Comparison of ENCODE assay signal across 12 mouse cellular contexts in genomic region chr3:93052826-93053474, GRCm38 (mm10). TPM values are rescaled to one million over a fixed set of nuclear protein-coding genes. Genes with fewer than 3 reads are reported as not detected.
DNase-seq lines count a peak whose midpoint lies in the region; ATAC-seq and TF ChIP-seq lines count a peak whose summit lies in the region.
"Had no signal": no experiment of that assay in that cellular context is flagged by ENCODE, and none has a peak within 500 bp of the region (broad histone marks: within the 10 kb centered on the region; RNA-seq: fewer than 3 reads in every experiment).

No protein-coding gene starts in this region.

- no peak for TF ChIP-seq EP300 in liver, postnatal 0 days (IDR thresholded peaks at IDR 0.05; ENCODE audit: low read depth)

- TF ChIP-seq CTCF in liver, postnatal 0 days (IDR thresholded peaks at IDR 0.05; ENCODE audit: low read depth), result peak; percentile 38

- no peak for ATAC-seq in forebrain, embryonic 13.5 days
- no peak for ATAC-seq in liver, embryonic 11.5 days (replicated peaks; ENCODE audit: low FRiP score)
- ATAC-seq in liver, postnatal 0 days, result no peak
- no peak for ATAC-seq in megakaryocyte, adult 5-6 weeks (ENCODE audit: poor library complexity, severe bottlenecking)

- no peak overlapping the region for H3K4me2 ChIP-seq in forebrain, embryonic 13.5 days
- no peak overlapping the region for H3K4me2 ChIP-seq in liver, embryonic 11.5 days
- H3K4me2 ChIP-seq in liver, postnatal 0 days (ENCODE audit: low read depth, low read length), result no peak overlapping the region
- H3K4me2 ChIP-seq: liver, embryonic 15.5 days had no signal

- peak; percentile 30 for DNase-seq in forebrain, embryonic 10.5 days (ENCODE audit: extremely low spot score, low spot score)
- peak; percentile 18 for DNase-seq in liver
- no peak for DNase-seq in liver, embryonic 11.5 days (ENCODE audit: low spot score)
- DNase-seq in R1 (ENCODE audit: low read depth, low spot score), result peak; percentile 77
- peak; percentile 23 for DNase-seq in liver, postnatal 0 days
- no peak for DNase-seq in spleen, postnatal 14 days (ENCODE audit: low spot score in 2 of 2)

- H3K4me3 ChIP-seq in forebrain, embryonic 10.5 days, result no peak overlapping the region
- H3K4me3 ChIP-seq in forebrain, embryonic 13.5 days, result no peak overlapping the region
- no peak overlapping the region for H3K4me3 ChIP-seq in liver, embryonic 11.5 days (ENCODE audit: low read depth, low read length)
- no peak overlapping the region for H3K4me3 ChIP-seq in liver, postnatal 0 days (ENCODE audit: low read depth, low read length)
- H3K4me3 ChIP-seq: liver, embryonic 15.5 days had no signal

- H3K36me3 ChIP-seq in forebrain, embryonic 10.5 days (replicated peaks), result no peaks in the 10 kb centered on the region
- H3K36me3 ChIP-seq in forebrain, embryonic 13.5 days (ENCODE audit: poor library complexity, severe bottlenecking), result no peaks in the 10 kb centered on the region
- no peaks in the 10 kb centered on the region for H3K36me3 ChIP-seq in liver, embryonic 11.5 days (ENCODE audit: control insufficient read depth, insufficient read depth, low read length)
- H3K36me3 ChIP-seq in liver, postnatal 0 days (replicated peaks; ENCODE audit: insufficient read depth, low read length), result no peaks in the 10 kb centered on the region
- H3K36me3 ChIP-seq: G1E; liver, embryonic 15.5 days had no signal

- WGBS in forebrain, embryonic 10.5 days, result 55% methylated on average over 10 of the region's 10 CpGs
- 59% methylated on average over 10 of the region's 10 CpGs for WGBS in forebrain, embryonic 13.5 days
- WGBS in liver, embryonic 11.5 days, result 42% methylated on average over 10 of the region's 10 CpGs
- 54% methylated on average over 10 of the region's 10 CpGs for WGBS in liver, postnatal 0 days (ENCODE audit: insufficient replicate concordance)

- no peaks in the 10 kb centered on the region for H3K9me3 ChIP-seq in forebrain, embryonic 10.5 days
- no peaks in the 10 kb centered on the region for H3K9me3 ChIP-seq in forebrain, embryonic 13.5 days (replicated peaks)
- no peaks in the 10 kb centered on the region for H3K9me3 ChIP-seq in liver, embryonic 11.5 days (ENCODE audit: control insufficient read depth, low read length)
- no peaks in the 10 kb centered on the region for H3K9me3 ChIP-seq in liver, postnatal 0 days (ENCODE audit: low read length)
- H3K9me3 ChIP-seq: liver, embryonic 15.5 days had no signal

- H3K27ac ChIP-seq in forebrain, embryonic 10.5 days, result no peak overlapping the region
- no peak overlapping the region for H3K27ac ChIP-seq in forebrain, embryonic 13.5 days
- H3K27ac ChIP-seq in liver, embryonic 11.5 days (ENCODE audit: low read depth, low read length), result no peak overlapping the region
- no peak overlapping the region for H3K27ac ChIP-seq in liver, postnatal 0 days (ENCODE audit: low read depth)
- H3K27ac ChIP-seq: liver, embryonic 15.5 days had no signal

- H3K9ac ChIP-seq in forebrain, embryonic 13.5 days, result no peak overlapping the region
- no peak overlapping the region for H3K9ac ChIP-seq in liver, embryonic 11.5 days (ENCODE audit: low read depth, low read length)
- H3K9ac ChIP-seq in liver, postnatal 0 days (replicated peaks), result no peak overlapping the region
- H3K9ac ChIP-seq: liver, embryonic 15.5 days had no signal

- no peaks in the 10 kb centered on the region for H3K27me3 ChIP-seq in forebrain, embryonic 10.5 days (ENCODE audit: poor library complexity, severe bottlenecking)
- H3K27me3 ChIP-seq in forebrain, embryonic 13.5 days, result no peaks in the 10 kb centered on the region
- H3K27me3 ChIP-seq in liver, embryonic 11.5 days (replicated peaks; ENCODE audit: control insufficient read depth, insufficient read depth, low read length), result no peaks in the 10 kb centered on the region
- H3K27me3 ChIP-seq in liver, postnatal 0 days (ENCODE audit: insufficient read depth, low read length), result no peaks in the 10 kb centered on the region
- H3K27me3 ChIP-seq: liver, embryonic 15.5 days had no signal

- H3K4me1 ChIP-seq in forebrain, embryonic 10.5 days, result no peaks in the 10 kb centered on the region
- no peaks in the 10 kb centered on the region for H3K4me1 ChIP-seq in forebrain, embryonic 13.5 days
- H3K4me1 ChIP-seq in liver, embryonic 11.5 days (replicated peaks; ENCODE audit: control insufficient read depth, insufficient read depth, low read length), result no peaks in the 10 kb centered on the region
- H3K4me1 ChIP-seq in liver, postnatal 0 days (ENCODE audit: insufficient read depth), result no peaks in the 10 kb centered on the region
- H3K4me1 ChIP-seq: liver, embryonic 15.5 days had no signal

RNA-seq across cellular contexts. Expression of gene Gm4858, which starts 15.7 kb away (rescaled TPM):
- polyA plus RNA-seq in forebrain, embryonic 10.5 days (2016; fragmentation: Nextera tagmentation; extraction: Ambion mirVana), result not detected in 2 replicates
- polyA plus RNA-seq in forebrain, embryonic 13.5 days (2015; fragmentation: Nextera tagmentation; extraction: Ambion mirVana), result not detected in 2 replicates
- not detected in 2 replicates for polyA plus RNA-seq in liver, embryonic 11.5 days (2014; fragmentation: Nextera tagmentation; extraction: Ambion mirVana)
- polyA plus RNA-seq in liver, postnatal 0 days (2015; fragmentation: Nextera tagmentation; extraction: Ambion mirVana), result not detected in 2 replicates
- total RNA-seq in megakaryocyte, adult 5-6 weeks (2015), result not detected in 2 replicates
- total RNA-seq in megakaryocyte, adult 5-6 weeks (2017), result not detected in 2 replicates
- total RNA-seq: common myeloid progenitor, adult 5-6 weeks had no signal
- polyA plus RNA-seq: G1E; heart, embryonic 14.5 days; liver, embryonic 15.5 days had no signal

RNA-seq across cellular contexts. Expression of gene Lce1m, which starts 34.1 kb away (rescaled TPM):
- polyA plus RNA-seq in forebrain, embryonic 10.5 days (2016; fragmentation: Nextera tagmentation; extraction: Ambion mirVana), result not detected in 2 replicates
- not detected in 2 replicates for polyA plus RNA-seq in forebrain, embryonic 13.5 days (2015; fragmentation: Nextera tagmentation; extraction: Ambion mirVana)
- polyA plus RNA-seq in liver, embryonic 11.5 days (2014; fragmentation: Nextera tagmentation; extraction: Ambion mirVana), result not detected in 2 replicates
- not detected in 2 replicates for polyA plus RNA-seq in liver, postnatal 0 days (2015; fragmentation: Nextera tagmentation; extraction: Ambion mirVana)
- total RNA-seq in megakaryocyte, adult 5-6 weeks (2015), result not detected in 2 replicates
- total RNA-seq in megakaryocyte, adult 5-6 weeks (2017), result not detected in 2 replicates
- total RNA-seq: common myeloid progenitor, adult 5-6 weeks had no signal
- polyA plus RNA-seq: G1E; heart, embryonic 14.5 days; liver, embryonic 15.5 days had no signal

RNA-seq across cellular contexts. Expression of gene Crct1, which starts 37.5 kb away (rescaled TPM):
- polyA plus RNA-seq in forebrain, embryonic 10.5 days (2016; fragmentation: Nextera tagmentation; extraction: Ambion mirVana), result 0.31 TPM in 1 of 2 replicates, not detected in the other
- polyA plus RNA-seq in forebrain, embryonic 13.5 days (2015; fragmentation: Nextera tagmentation; extraction: Ambion mirVana), result not detected in 2 replicates
- 0.49 and 0.97 TPM in 2 replicates for polyA plus RNA-seq in liver, embryonic 11.5 days (2014; fragmentation: Nextera tagmentation; extraction: Ambion mirVana)
- polyA plus RNA-seq in liver, postnatal 0 days (2015; fragmentation: Nextera tagmentation; extraction: Ambion mirVana), result not detected in 2 replicates
- total RNA-seq in megakaryocyte, adult 5-6 weeks (2015), result not detected in 2 replicates
- not detected in 2 replicates for total RNA-seq in megakaryocyte, adult 5-6 weeks (2017)
- total RNA-seq: common myeloid progenitor, adult 5-6 weeks; G1E had no signal
- polyA plus RNA-seq: G1E; heart, embryonic 14.5 days; liver, embryonic 15.5 days had no signal

Comparison
In these comparisons a context has a peak if more than half of its experiments do, and no peak if none do; other contexts are left out.
1. DNase-seq: peak in forebrain, embryonic 10.5 days (single experiment), liver (single experiment), R1 (single experiment) and liver, postnatal 0 days (single experiment); none in liver, embryonic 11.5 days (single experiment) and spleen, postnatal 14 days (0 of 2).